Mouse (Mus musculus): ENCODE measurements around the gene Nkx1-1. TPM values are rescaled to one million over a fixed set of nuclear protein-coding genes. Genes with fewer than 3 reads are reported as not detected.

Gene Nkx1-1
- total RNA-seq, 1 experiment from 2014 or later = not detected

- ATAC-seq (replicated peaks; ENCODE audit: insufficient number of reproducible peaks, low FRiP score, low TSS enrichment, poor library complexity, severe bottlenecking) = no peak
Measured at GRCm38 (mm10) chr5:33430511-33431172, 3.1 kb downstream of the Nkx1-1 start.

GRCm38 (mm10) chr5:33430106-33430505, 3.7 kb downstream of the Nkx1-1 start:
- no peak for ATAC-seq (replicated peaks; ENCODE audit: insufficient number of reproducible peaks, low FRiP score, low TSS enrichment, poor library complexity, severe bottlenecking)

- ATAC-seq (replicated peaks; ENCODE audit: insufficient number of reproducible peaks, low FRiP score, low TSS enrichment, poor library complexity, severe bottlenecking) = no peak
Measured at GRCm38 (mm10) chr5:33427461-33427860, 6.3 kb downstream of the Nkx1-1 start.

GRCm38 (mm10) chr5:33420313-33420712, 13.5 kb downstream of the Nkx1-1 start:
- no peak for ATAC-seq (replicated peaks; ENCODE audit: insufficient number of reproducible peaks, low FRiP score, low TSS enrichment, poor library complexity, severe bottlenecking)

GRCm38 (mm10) chr5:33400819-33401218, 33.0 kb downstream of the Nkx1-1 start:
- ATAC-seq (replicated peaks; ENCODE audit: insufficient number of reproducible peaks, low FRiP score, low TSS enrichment, poor library complexity, severe bottlenecking) = no peak

- ATAC-seq (replicated peaks; ENCODE audit: insufficient number of reproducible peaks, low FRiP score, low TSS enrichment, poor library complexity, severe bottlenecking) = no peak
Measured at GRCm38 (mm10) chr5:33396828-33397227, 36.9 kb downstream of the Nkx1-1 start.

GRCm38 (mm10) chr5:33395693-33396092, 38.1 kb downstream of the Nkx1-1 start:
- ATAC-seq (replicated peaks; ENCODE audit: insufficient number of reproducible peaks, low FRiP score, low TSS enrichment, poor library complexity, severe bottlenecking) = no peak

GRCm38 (mm10) chr5:33393803-33394202, 40.0 kb downstream of the Nkx1-1 start:
- ATAC-seq (replicated peaks; ENCODE audit: insufficient number of reproducible peaks, low FRiP score, low TSS enrichment, poor library complexity, severe bottlenecking) = peak; percentile 61

GRCm38 (mm10) chr5:33387550-33387949, 46.2 kb downstream of the Nkx1-1 start:
- no peak for ATAC-seq (replicated peaks; ENCODE audit: insufficient number of reproducible peaks, low FRiP score, low TSS enrichment, poor library complexity, severe bottlenecking)

Other genes with a start within 250 kb of the Nkx1-1 start
- gene Spon2, start 215.5 kb downstream of the Nkx1-1 start, total RNA-seq (2017) = not detected in 3 replicates
- gene Ctbp1, start 159.0 kb downstream of the Nkx1-1 start, total RNA-seq (2017) = 106 to 143 TPM (median 135 TPM) in 3 replicates
- 131 to 170 TPM (median 150 TPM) in 3 replicates for gene Maea, start 98.5 kb downstream of the Nkx1-1 start, total RNA-seq (2017)
- gene Uvssa, start 55.4 kb downstream of the Nkx1-1 start, total RNA-seq (2017) = 13.1 to 21.7 TPM (median 14.7 TPM) in 3 replicates
- gene Fam53a, start 195.7 kb upstream of the Nkx1-1 start, total RNA-seq (2017) = 12.5 to 25.0 TPM (median 16.3 TPM) in 3 replicates
- gene Gm9903, start 195.9 kb upstream of the Nkx1-1 start, total RNA-seq (2017) = 2.0 TPM in 1 of 3 replicates, not detected in the others
- 195 to 235 TPM (median 203 TPM) in 3 replicates for gene Slbp, start 218.6 kb upstream of the Nkx1-1 start, total RNA-seq (2017)
- gene Tacc3, start 224.2 kb upstream of the Nkx1-1 start, total RNA-seq (2017) = 24.9 to 30.8 TPM (median 27.7 TPM) in 3 replicates
- 5.3 to 21.8 TPM (median 6.9 TPM) in 3 replicates for gene Tmem129, start 224.4 kb upstream of the Nkx1-1 start, total RNA-seq (2017)

Measured in monocyte, adult 5-6 weeks (primary cell).